Mouse (Mus musculus) adrenal gland, postnatal 4 days (tissue): ENCODE measurements around the gene C77080. TPM values are rescaled to one million over a fixed set of nuclear protein-coding genes. Genes with fewer than 3 reads are reported as not detected.

ENCODE experiments used
- DNase-seq, 2 experiments: peaks; one replicate each; pipeline ENCODE4 v3.0.0; 2021 to 2022; ENCODE audit warnings: low spot score in 2 of 2, mixed read lengths in 2 of 2
- total RNA-seq, 2 experiments: library from RNA; stranded (reverse); gene quantifications; 2 replicates each; pipeline ENCODE4 v1.2.3; 2021

The C77080 gene
- total RNA-seq, 2 experiments from 2014 or later = 15.7 to 21.0 TPM

GRCm38 (mm10) chr4:129271991-129272755 lies 11.0 kb upstream of the C77080 start:
- no peak for DNase-seq

GRCm38 (mm10) chr4:129268698-129269097 lies 7.5 kb upstream of the C77080 start:
- no peak for DNase-seq

- DNase-seq = no peak
Observed at GRCm38 (mm10) chr4:129266821-129267220, 5.6 kb upstream of the C77080 start.

- no peak for DNase-seq
Observed at GRCm38 (mm10) chr4:129266191-129266590, 5.0 kb upstream of the C77080 start.

- no peak for DNase-seq
Observed at GRCm38 (mm10) chr4:129263225-129264021, 2.2 kb upstream of the C77080 start.

- DNase-seq = no peak
Observed at GRCm38 (mm10) chr4:129260678-129261077, 526 bp downstream of the C77080 start.

GRCm38 (mm10) chr4:129259101-129259500 lies 2.1 kb downstream of the C77080 start:
- no peak for DNase-seq

GRCm38 (mm10) chr4:129256450-129257380 lies 4.5 kb downstream of the C77080 start:
- no peak for DNase-seq

- no peak for DNase-seq
Observed at GRCm38 (mm10) chr4:129254571-129254970, 6.6 kb downstream of the C77080 start.

- no peak for DNase-seq
Observed at GRCm38 (mm10) chr4:129252492-129252891, 8.7 kb downstream of the C77080 start.

- no peak for DNase-seq
Observed at GRCm38 (mm10) chr4:129251482-129252125, 9.6 kb downstream of the C77080 start.

GRCm38 (mm10) chr4:129250759-129251481 lies 10.3 kb downstream of the C77080 start:
- no peak for DNase-seq

GRCm38 (mm10) chr4:129249288-129249687 lies 11.9 kb downstream of the C77080 start:
- no peak for DNase-seq

- no peak for DNase-seq
Observed at GRCm38 (mm10) chr4:129248243-129248767, 12.9 kb downstream of the C77080 start.

- no peak for DNase-seq
Observed at GRCm38 (mm10) chr4:129247381-129248242, 13.6 kb downstream of the C77080 start.

- DNase-seq = no peak
Observed at GRCm38 (mm10) chr4:129246360-129247301, 14.6 kb downstream of the C77080 start.

- no peak for DNase-seq
Observed at GRCm38 (mm10) chr4:129244802-129245201, 16.4 kb downstream of the C77080 start.

- no peak for DNase-seq
Observed at GRCm38 (mm10) chr4:129242761-129243160, 18.4 kb downstream of the C77080 start.
